Mouse (Mus musculus) kidney, postnatal 10 days (tissue): ENCODE data around the gene Rhox2h.
"Not testable (repeated sequence)": the region's sequence is repeated elsewhere in the genome, so short reads cannot be mapped to it uniquely, and the experiment has no call there.

Experiments used
- DNase-seq: peaks from one replicate; pipeline ENCODE4 v3.0.0; 2021; ENCODE audit warnings: mixed read lengths

The Rhox2h gene

GRCm38 (mm10) chrX:37673177-37673576, at the start of gene Rhox2h:
Gene Rhox2h (minus strand): TSS chrX:37673277.
- DNase-seq: not testable (repeated sequence)

DNA sequence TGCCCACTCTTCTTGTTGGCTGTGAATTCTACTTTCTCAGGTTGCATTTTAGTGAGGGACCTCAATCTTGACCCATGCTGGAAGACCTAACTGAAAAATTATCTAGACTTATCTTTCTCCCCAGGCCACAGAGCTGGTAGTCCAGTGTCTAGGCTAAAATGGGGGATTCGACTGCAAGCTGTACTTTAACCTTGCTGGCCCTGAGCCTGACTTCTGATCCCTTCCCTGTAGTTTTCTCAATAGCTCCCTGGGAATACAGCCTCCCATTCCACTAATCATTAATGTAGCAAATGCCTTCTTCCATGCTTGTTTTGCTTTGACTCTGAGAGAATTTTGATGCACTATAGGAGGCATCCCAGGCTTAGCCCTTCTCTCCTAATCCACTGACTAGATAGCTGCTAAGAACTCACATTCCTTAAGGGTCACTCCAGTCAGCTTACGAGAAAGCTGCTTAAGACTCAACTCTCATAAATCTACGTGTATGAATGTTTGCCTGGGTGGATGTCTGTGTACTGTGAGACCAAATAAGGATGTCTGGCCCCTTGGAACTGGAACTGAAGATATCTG, 28.8 kb upstream of the Rhox2h start:
- peak; percentile 7 for DNase-seq

DNA sequence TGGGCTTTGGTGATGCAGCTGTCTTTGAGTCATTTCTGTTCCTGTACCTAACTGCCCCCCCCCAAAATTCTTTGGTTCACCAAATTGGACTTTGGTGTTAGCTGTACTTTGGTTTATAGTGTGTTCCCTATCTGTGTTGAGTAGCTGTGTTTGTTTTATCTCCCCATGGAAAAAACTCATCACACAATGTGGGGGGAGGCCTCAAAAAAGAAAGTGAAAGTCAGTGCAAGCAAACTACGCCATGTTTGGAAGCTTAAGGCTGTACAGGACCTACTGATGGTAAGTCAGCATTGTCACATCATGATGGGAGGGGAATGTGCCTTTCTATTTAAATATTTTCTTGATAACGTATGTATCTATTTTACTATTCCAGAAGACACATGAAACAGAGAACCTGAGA, 19.2 kb upstream of the Rhox2h start:
- no peak for DNase-seq

DNA sequence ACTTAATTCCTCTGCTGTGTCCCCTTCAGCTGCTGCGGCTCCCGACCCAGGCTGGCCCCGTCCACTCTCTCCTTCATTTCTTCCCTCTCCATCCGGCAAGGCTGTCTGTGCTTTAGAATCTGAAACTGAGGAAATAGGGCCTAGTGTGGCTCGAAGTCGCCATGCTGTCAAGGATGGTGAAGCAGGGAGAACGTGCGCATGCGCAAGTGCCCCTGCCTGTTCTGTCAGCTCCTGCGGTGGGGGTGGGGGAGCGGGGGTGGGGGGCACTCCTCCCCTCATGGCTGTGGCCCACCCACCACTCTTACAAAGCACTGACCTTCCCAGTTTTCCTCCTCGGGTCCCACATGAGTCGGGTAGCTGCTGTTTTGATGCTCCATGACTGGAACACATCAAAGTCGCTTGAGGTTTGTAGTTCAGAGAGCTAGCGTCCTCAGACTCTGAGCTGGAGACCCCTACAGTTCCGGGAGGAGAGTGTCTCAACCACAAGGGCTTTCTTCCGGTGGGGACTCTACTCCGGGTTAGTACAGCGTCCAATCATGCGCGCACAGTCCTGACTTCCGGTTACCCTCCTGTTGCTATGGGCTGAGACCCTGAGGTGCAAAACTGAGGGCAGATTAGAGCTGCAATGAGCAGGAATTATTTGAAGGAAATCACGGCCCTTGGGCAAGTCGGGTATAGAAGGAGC, 10.1 kb upstream of the Rhox2h start:
- no peak for DNase-seq

GRCm38 (mm10) chrX:37668664-37669063, 4.4 kb downstream of the Rhox2h start, which contains the start of gene Rhox3h:
Gene Rhox3h (minus strand): TSS chrX:37668764.
- not testable (repeated sequence) for DNase-seq

GRCm38 (mm10) chrX:37651227-37651626, 21.9 kb downstream of the Rhox2h start, which contains the start of gene Rhox4g:
Gene Rhox4g (minus strand): TSS chrX:37651327.
- DNase-seq: not testable (repeated sequence)

GRCm38 (mm10) chrX:37643370-37643769, 29.7 kb downstream of the Rhox2h start, which contains the start of gene Rhox2g:
Gene Rhox2g (minus strand): TSS chrX:37643470.
- not testable (repeated sequence) for DNase-seq

DNA sequence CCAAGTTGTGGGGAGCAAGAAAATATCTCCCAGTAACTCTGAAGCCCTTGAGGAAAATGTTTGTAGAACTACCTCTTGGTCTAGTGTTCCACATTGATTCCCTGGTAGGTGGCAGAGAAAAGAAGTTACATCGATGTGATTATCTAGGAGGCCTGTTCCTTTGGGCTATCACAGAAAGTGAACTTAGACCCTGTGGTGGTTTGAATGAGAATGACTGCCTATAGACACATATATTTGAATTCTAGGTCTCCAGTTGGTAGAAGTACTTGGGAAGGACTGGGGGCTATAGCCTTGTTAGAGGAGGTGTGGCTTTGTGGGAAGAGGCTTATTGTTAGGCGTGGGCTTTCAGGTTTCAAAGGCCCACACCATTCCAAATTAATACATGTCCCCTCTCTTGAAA, 44.6 kb downstream of the Rhox2h start, which contains the start of gene Rhox3g:
TSS of gene Rhox3g (minus strand) at position 101 of the 400 bp plus-strand sequence.
- DNase-seq: not testable (repeated sequence)
